Mouse (Mus musculus): ENCODE measurements at regions not wholly inside any gene's neighbourhood (a gene's known extent, or its start where the extent isn't known, plus 50 kb on each side); places are given as distances from the start of the nearest gene placed in this dataset.

- DNase-seq (ENCODE audit: low spot score): no peak
Measured at GRCm38 (mm10) chr11:111155023-111155422, 89.1 kb downstream of the Kcnj2 start.

GRCm38 (mm10) chr11:111155747-111156146, 89.8 kb downstream of the Kcnj2 start:
- DNase-seq (ENCODE audit: low spot score): no peak

DNA sequence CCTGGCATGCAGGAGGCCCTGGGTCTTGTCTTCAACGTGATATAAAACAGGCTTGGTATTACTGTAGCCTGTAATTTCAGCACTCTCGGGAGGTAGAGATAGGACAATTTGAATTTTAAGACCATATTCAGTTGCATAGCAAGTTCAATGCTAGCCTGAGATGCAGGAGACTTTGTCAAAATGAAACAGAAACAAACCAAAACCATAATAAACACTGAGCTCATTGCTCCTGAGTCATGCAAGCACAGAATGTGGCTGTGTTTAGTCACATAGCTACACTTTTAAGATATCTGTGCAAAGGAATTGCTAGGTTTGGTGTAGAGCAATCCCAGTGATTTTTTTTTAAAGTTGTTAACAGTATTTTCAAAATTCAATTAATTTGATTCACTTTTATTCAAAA, 93.3 kb downstream of the Kcnj2 start:
- DNase-seq (ENCODE audit: low spot score): no peak

DNA sequence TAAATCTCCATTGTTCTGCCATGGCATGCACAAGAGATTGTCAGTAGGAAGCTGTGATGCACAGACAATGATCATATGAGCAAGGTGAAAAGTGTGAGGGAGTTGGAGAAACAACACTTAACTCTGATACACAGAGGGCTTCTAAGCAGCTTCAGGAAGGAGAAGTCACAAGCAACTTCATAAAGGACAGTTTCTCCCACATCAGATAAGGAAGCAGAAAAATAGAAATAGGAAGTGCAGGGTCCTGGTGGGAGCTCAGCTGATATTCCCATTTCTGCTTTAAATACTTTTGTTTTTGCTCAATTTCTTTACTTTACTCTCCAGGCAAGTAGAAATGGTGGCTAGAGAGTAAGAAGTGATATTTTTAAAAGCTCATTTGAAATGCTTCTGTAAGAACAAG, 98.9 kb downstream of the Kcnj2 start:
- no peak for DNase-seq (ENCODE audit: low spot score)

GRCm38 (mm10) chr11:111170174-111170800, 104.3 kb downstream of the Kcnj2 start:
- no peak for DNase-seq (ENCODE audit: low spot score)

- no peak for DNase-seq (ENCODE audit: low spot score)
Measured at GRCm38 (mm10) chr11:111173525-111173924, 107.6 kb downstream of the Kcnj2 start.

DNA sequence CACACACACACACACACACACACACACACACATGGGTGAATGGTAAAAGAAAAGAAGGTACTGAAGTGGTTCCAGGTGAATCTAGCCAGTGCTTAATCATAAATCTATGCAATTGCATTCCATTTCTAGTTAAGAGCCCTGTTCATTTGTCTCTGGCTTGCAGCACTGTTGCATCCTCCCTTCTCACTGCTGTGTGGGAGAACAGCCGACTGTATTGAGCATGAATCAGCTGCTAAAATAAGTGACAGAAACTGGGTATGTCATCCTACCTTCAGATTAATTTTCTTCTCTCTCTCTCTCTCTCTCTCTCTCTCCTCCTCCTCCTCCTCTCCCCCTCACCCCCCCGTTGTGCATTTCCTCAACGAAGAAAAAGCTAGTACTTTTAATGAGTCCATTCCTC, 109.6 kb downstream of the Kcnj2 start:
- no peak for DNase-seq (ENCODE audit: low spot score)

DNA sequence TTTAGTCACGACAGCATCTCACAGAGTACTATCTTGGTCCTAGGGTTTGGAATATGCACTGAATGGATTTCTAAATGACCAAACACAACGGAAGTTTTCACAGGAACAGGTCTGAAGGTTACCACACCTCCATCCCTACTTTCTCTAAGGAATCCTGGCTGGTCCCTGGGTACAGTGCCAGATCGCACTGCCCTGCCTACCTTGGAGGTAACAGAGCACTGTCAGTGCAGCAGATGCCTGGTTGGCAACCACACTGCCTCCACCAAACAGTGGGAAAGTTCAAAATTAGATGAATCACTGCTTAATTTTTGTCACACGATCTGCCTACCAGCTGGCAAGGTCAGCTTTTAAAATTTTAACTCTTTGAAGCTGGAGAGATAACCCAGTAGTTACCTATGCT, 111.6 kb downstream of the Kcnj2 start:
- no peak for DNase-seq (ENCODE audit: low spot score)

DNA sequence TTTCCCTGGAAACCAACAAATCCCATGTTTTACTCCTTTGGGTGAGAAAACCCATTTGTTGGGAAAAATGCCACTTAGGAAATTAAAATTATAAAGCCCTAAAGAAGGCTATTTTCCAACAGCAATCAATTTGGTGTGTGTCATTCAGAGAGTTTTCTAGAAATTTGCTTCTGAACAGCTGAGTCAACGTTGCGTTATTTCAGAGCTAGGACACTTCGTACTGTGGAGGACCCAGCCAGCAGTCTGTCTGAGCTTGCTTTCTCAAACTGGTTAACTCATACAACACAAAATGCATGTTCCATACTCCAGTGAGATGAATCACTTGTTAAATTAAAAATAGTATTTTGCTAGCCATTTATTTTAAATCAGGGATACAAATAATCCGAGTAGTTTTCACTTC, 131.5 kb downstream of the Kcnj2 start:
- DNase-seq (ENCODE audit: low spot score): no peak

- DNase-seq (ENCODE audit: low spot score): no peak
Measured at GRCm38 (mm10) chr11:111200512-111200911, 134.5 kb downstream of the Kcnj2 start.

DNA sequence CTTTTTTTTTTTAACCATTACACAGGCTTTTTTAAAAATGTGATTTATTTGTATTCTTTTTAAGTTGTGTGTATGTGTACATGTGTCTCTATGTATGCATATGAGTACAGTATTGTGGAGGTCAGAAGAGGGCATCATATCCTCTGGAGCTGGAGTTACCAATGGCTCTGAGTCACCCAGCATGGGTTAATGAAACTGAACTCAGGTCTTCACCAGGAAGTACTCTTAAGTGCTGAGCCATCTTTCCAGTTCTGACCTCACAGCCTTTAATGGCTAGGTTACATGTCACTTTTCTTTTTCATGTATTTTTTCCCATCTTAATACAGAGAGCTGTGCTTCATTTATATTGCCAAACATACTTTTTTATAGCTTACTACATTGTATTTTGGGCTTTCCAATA, 136.8 kb downstream of the Kcnj2 start:
- no peak for DNase-seq (ENCODE audit: low spot score)

- no peak for DNase-seq (ENCODE audit: low spot score)
Measured at GRCm38 (mm10) chr11:111210565-111210964, 144.6 kb downstream of the Kcnj2 start.

- DNase-seq (ENCODE audit: low spot score): no peak
Measured at GRCm38 (mm10) chr11:111212038-111212701, 146.2 kb downstream of the Kcnj2 start.

DNA sequence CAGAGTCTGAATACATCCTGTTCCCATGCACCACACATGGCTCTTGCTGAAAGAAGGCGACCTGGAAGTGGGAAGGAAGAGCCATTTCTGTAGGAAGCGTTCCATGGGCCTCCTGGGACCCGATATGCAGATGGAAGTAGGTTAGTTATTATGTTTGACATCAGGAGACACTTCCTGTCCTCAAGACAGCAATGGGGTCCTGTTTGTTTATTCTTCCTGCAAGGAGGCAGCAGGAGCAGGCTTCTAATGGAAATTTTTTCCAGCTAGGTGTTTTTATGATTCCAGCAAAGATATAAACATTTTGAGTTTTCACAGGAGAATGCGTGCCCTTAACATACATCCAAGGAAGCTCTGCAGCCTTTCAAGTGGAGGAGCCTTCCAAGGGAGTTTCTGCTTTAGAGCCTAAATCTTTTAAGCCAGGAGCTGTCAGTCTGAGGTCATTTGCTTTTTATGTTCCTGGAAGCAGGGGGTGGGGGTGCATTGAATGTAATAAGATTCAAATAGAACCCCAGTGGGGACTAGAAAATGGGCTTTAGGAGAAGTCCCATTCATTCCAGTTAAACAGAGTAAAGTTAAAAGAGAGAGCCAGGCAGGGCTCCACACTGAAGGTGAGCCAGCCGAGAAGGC, 146.9 kb downstream of the Kcnj2 start:
- no peak for DNase-seq (ENCODE audit: low spot score)

GRCm38 (mm10) chr11:111215006-111215405, 149.0 kb downstream of the Kcnj2 start:
- DNase-seq (ENCODE audit: low spot score): no peak

- no peak for DNase-seq (ENCODE audit: low spot score)
Measured at GRCm38 (mm10) chr11:111223834-111224233, 157.9 kb downstream of the Kcnj2 start.

- no peak for DNase-seq (ENCODE audit: low spot score)
Measured at GRCm38 (mm10) chr11:111227305-111227704, 161.3 kb downstream of the Kcnj2 start.

- no peak for DNase-seq (ENCODE audit: low spot score)
Measured at GRCm38 (mm10) chr11:111236741-111237140, 170.8 kb downstream of the Kcnj2 start.

DNA sequence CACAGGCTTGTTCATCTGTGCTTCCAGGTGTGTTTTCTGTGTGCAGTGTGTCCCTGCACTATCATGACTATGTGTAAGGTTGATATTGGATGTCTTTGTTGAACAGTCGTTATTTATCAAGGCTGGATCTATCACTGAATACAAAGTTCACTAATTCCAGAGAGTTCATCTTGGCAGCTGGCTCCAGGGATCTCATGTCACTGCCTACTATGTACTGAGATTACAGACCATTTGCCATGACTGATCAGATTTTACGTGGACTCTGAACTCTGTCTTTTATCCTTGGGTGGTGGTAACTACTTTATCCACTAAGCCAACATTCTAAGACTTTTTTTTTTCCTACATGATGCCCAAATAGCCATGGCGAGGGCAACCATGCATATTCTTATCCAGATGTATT, 173.8 kb downstream of the Kcnj2 start:
- DNase-seq (ENCODE audit: low spot score): no peak

DNA sequence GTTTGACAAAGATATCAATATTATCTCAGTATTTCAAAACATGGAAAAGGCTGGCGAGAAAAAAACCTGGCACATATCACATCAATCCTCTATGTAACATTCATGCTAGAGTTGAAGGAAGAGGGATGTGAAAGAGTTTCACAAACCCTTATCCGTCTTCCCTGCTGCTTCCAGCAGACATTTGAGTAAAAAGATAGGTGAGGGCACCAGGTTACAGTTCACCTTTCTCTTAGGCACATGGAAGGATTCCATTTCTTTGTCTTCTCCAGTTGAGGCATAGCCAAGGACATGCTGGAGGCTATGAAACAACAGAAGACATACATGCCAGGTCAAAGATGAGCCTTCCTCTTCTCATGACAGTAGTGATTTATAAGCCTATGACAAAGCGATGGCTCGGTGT, 186.3 kb downstream of the Kcnj2 start:
- DNase-seq (ENCODE audit: low spot score): no peak

DNA sequence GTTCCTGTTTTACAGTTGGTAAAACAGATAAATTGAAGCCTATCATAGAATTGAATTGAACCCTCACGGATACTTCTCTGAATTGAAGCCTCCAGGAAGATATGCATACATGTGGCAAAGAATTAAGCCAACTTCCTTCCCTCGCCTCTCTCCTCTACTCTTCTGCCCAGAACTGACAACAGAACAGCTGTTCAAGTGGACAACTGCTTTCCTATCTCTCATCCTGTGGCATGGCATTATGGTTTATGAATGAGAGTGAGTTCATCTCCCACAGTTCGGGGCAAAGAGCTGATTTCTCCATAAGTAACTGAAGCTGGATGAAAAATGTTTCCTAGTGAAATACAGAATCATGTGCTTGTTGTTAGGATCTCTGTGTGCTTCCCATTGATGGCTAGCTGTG, 190.6 kb downstream of the Kcnj2 start:
- DNase-seq (ENCODE audit: low spot score): no peak

- DNase-seq (ENCODE audit: low spot score): no peak
Measured at GRCm38 (mm10) chr11:111260691-111261383, 194.9 kb downstream of the Kcnj2 start.

DNA sequence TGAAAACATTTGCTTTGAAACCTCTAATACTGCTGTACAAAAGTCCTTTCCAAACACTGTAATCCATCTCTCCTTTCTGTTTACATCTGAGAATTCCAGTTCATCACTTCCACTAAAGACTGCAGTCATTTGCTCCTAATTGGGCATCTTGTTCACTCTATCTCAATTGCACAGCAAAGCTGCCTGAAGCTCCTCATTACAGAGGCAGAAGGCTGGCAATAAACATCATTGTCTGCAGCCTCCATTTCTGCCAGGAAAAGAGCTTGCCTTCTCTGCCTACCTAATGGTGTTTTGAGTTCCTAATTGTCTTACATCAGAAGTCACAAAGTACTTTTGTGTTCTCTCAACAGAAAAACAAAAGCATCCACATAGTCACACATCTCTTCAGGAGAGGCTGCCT, 207.7 kb downstream of the Kcnj2 start:
- DNase-seq (ENCODE audit: low spot score): no peak

All from ovary, postnatal 14 days (tissue).